Mouse (Mus musculus) spleen, adult 2 months (tissue): Measurements from ENCODE around the gene Slc13a4.

Experiments
- CTCF ChIP-seq: fragments of 200-500 bp; IDR thresholded peaks from 2 replicates; pipeline ENCODE4 v1.5.1; 2011; ENCODE audit warnings: mild to moderate bottlenecking, inconsistent platforms; ENCODE audit not compliant: insufficient read depth, insufficient read length, insufficient replicate concordance; ENCODE audit errors: extremely low read depth
- POLR2A ChIP-seq: fragments of 200-500 bp; IDR thresholded peaks from 2 replicates; pipeline ENCODE4 v1.6.1; 2011; ENCODE audit warnings: low read depth, low read length, inconsistent platforms

DNA sequence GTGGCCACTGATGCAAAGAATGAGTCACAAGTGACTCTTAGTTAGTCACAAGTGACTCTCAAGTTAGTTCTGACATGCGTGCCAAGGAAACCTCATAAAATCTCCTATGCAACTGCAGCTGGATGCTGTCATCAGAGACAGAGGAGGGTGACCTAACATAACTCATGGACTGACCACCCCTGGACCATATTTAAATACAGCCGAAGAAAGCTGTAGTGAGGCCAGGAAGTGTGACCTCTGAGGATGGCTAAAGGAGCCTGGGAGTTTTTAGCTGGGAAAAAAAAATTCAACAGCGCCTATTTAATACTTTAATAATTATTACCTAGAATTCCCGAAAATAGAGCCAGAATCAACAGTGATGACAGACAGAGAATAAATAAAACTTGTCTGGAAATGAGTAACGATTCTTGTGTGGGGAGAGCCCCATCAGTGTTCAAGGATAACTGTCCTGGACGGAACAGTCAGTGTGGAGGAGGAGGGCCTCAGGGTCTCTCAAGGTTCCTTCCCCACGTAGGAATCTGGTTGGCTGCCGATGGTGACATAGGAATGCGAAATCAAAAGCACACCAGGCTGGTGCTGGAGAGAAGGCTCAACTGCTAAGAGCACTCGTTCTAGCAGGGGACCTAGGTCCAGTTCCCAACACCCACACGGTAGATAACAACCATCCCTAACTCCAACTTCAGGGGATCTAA, 34.4 kb downstream of the Slc13a4 start:
- no peak for TF ChIP-seq CTCF
- no peak for TF ChIP-seq POLR2A
